Mouse (Mus musculus) liver, embryonic 12.5 days (tissue): ENCODE results near the gene Ust. TPM values are rescaled to one million over a fixed set of nuclear protein-coding genes. Genes with fewer than 3 reads are reported as not detected.

ENCODE experiments used
- ATAC-seq: fragments of 200-750 bp; cut with Nextera tagmentation; 2 replicates; pipeline ENCODE4 v1.8.0; 2017; ENCODE audit warnings: moderate number of reproducible peaks, mild to moderate bottlenecking, moderate library complexity
- H3K27ac ChIP-seq: fragments of 300-500 bp; sonication (generic); 2 replicates; pipeline ENCODE4 v1.5.1; 2016; ENCODE audit warnings: mild to moderate bottlenecking
- H3K27me3 ChIP-seq: fragments of 300-500 bp; sonication (generic); replicated peaks from 2 replicates; pipeline ENCODE4 v1.6.1; 2016; ENCODE audit warnings: mild to moderate bottlenecking, moderate library complexity
- H3K36me3 ChIP-seq: fragments of 300-500 bp; sonication (generic); 2 replicates; pipeline ENCODE4 v1.6.1; 2016; ENCODE audit warnings: mild to moderate bottlenecking, moderate library complexity
- H3K4me1 ChIP-seq: fragments of 300-500 bp; sonication (generic); 2 replicates; pipeline ENCODE4 v1.6.1; 2016
- H3K4me2 ChIP-seq: fragments of 300-500 bp; sonication (generic); 2 replicates; pipeline ENCODE4 v1.6.1; 2016; ENCODE audit warnings: mild to moderate bottlenecking, moderate library complexity
- H3K4me3 ChIP-seq: fragments of 300-500 bp; sonication (generic); 2 replicates; pipeline ENCODE4 v1.5.1; 2016; ENCODE audit warnings: mild to moderate bottlenecking, moderate library complexity
- H3K9ac ChIP-seq: fragments of 300-500 bp; sonication (generic); 2 replicates; pipeline ENCODE4 v1.6.1; 2016; ENCODE audit warnings: mild to moderate bottlenecking, moderate library complexity
- H3K9me3 ChIP-seq: fragments of 300-500 bp; sonication (generic); replicated peaks from 2 replicates; pipeline ENCODE4 v1.6.1; 2016; ENCODE audit warnings: mild to moderate bottlenecking, moderate library complexity
- WGBS: fragments of 180-500 bp; shearing (Covaris S2); methylation state at CpG from one replicate; pipeline ENCODE4 v1.1.7; 2016; ENCODE audit not compliant: insufficient replicate concordance; 5-methylcytosine and 5-hydroxymethylcytosine counted together
- polyA plus RNA-seq: library from polyadenylated mRNA; unstranded; fragments of >200 nt; fragmentation: Nextera tagmentation; extraction: Ambion mirVana; gene quantifications from 2 replicates; pipeline ENCODE4 v1.2.1, GENCODE M21; 2016

The Ust gene
- polyA plus RNA-seq, 1 experiment from 2014 or later: 1.5 TPM

- WGBS: 66% methylated on average over 4 of the region's 4 CpGs
- H3K27me3 ChIP-seq: no peaks in the 10 kb centered on the region
- no peaks in the 10 kb centered on the region for H3K36me3 ChIP-seq
- H3K4me1 ChIP-seq: no peaks in the 10 kb centered on the region
- H3K4me2 ChIP-seq: no peak overlapping the region
- no peak overlapping the region for H3K27ac ChIP-seq
- no peak overlapping the region for H3K9ac ChIP-seq
- no peak overlapping the region for H3K4me3 ChIP-seq
- no peak for ATAC-seq
- H3K9me3 ChIP-seq: no peaks in the 10 kb centered on the region
Measured at GRCm38 (mm10) chr10:8203681-8204080, 314.9 kb downstream of the Ust start.

- no peak overlapping the region for H3K4me3 ChIP-seq
- WGBS: 73% methylated on average over 8 of the region's 8 CpGs
- H3K4me1 ChIP-seq: peaks cover 10% of the 10 kb centered on the region
- H3K27ac ChIP-seq: no peak overlapping the region
- H3K9me3 ChIP-seq: no peaks in the 10 kb centered on the region
- H3K36me3 ChIP-seq: no peaks in the 10 kb centered on the region
- H3K9ac ChIP-seq: no peak overlapping the region
- H3K4me2 ChIP-seq: no peak overlapping the region
- ATAC-seq: no peak
- H3K27me3 ChIP-seq: no peaks in the 10 kb centered on the region
Measured at GRCm38 (mm10) chr10:8199816-8200215, 318.8 kb downstream of the Ust start.

- no peak for ATAC-seq
- H3K9me3 ChIP-seq: no peaks in the 10 kb centered on the region
- H3K27me3 ChIP-seq: no peaks in the 10 kb centered on the region
- peaks cover 10% of the 10 kb centered on the region for H3K4me1 ChIP-seq
- H3K27ac ChIP-seq: no peak overlapping the region
- H3K4me2 ChIP-seq: no peak overlapping the region
- no peak overlapping the region for H3K4me3 ChIP-seq
- H3K9ac ChIP-seq: no peak overlapping the region
- no peaks in the 10 kb centered on the region for H3K36me3 ChIP-seq
- WGBS: 71% methylated on average over 9 of the region's 9 CpGs
Measured at GRCm38 (mm10) chr10:8199026-8199756, 319.4 kb downstream of the Ust start.

GRCm38 (mm10) chr10:8197661-8198060, 321.0 kb downstream of the Ust start:
- H3K4me1 ChIP-seq: peaks cover 10% of the 10 kb centered on the region
- H3K27ac ChIP-seq: no peak overlapping the region
- no peaks in the 10 kb centered on the region for H3K27me3 ChIP-seq
- 10% methylated on average over 2 of the region's 2 CpGs for WGBS
- ATAC-seq: no peak
- no peaks in the 10 kb centered on the region for H3K9me3 ChIP-seq
- no peak overlapping the region for H3K4me3 ChIP-seq
- no peak overlapping the region for H3K4me2 ChIP-seq
- H3K9ac ChIP-seq: no peak overlapping the region
- no peaks in the 10 kb centered on the region for H3K36me3 ChIP-seq

GRCm38 (mm10) chr10:8196300-8196699, 322.3 kb downstream of the Ust start:
- no peak overlapping the region for H3K4me2 ChIP-seq
- peaks cover 10% of the 10 kb centered on the region for H3K4me1 ChIP-seq
- H3K9me3 ChIP-seq: no peaks in the 10 kb centered on the region
- no peaks in the 10 kb centered on the region for H3K27me3 ChIP-seq
- peak; percentile 49; the same call in 1 of the 2 replicates for ATAC-seq
- no peak overlapping the region for H3K9ac ChIP-seq
- WGBS: 13% methylated on average over 2 of the region's 2 CpGs
- H3K36me3 ChIP-seq: no peaks in the 10 kb centered on the region
- H3K4me3 ChIP-seq: no peak overlapping the region
- no peak overlapping the region for H3K27ac ChIP-seq

- Histone ChIP-seq H3K4me2 (no peak overlapping the region), H3K9ac (no peak overlapping the region), H3K27me3 (no peaks in the 10 kb centered on the region), H3K36me3 (no peaks in the 10 kb centered on the region), H3K4me3 (no peak overlapping the region), H3K9me3 (no peaks in the 10 kb centered on the region), H3K27ac (no peak overlapping the region), H3K4me1 (peaks cover 10% of the 10 kb centered on the region)
- peak; percentile 37; the same call in 1 of the 2 replicates for ATAC-seq
- 41% methylated on average over 6 of the region's 6 CpGs for WGBS
Measured at GRCm38 (mm10) chr10:8195730-8196129, 322.9 kb downstream of the Ust start.

- no peak for ATAC-seq
- no peaks in the 10 kb centered on the region for H3K4me1 ChIP-seq
- H3K27me3 ChIP-seq: no peaks in the 10 kb centered on the region
- H3K9ac ChIP-seq: no peak overlapping the region
- H3K4me2 ChIP-seq: no peak overlapping the region
- no peak overlapping the region for H3K27ac ChIP-seq
- WGBS: 63% methylated on average over 5 of the region's 5 CpGs
- no peaks in the 10 kb centered on the region for H3K36me3 ChIP-seq
- H3K9me3 ChIP-seq: no peaks in the 10 kb centered on the region
- no peak overlapping the region for H3K4me3 ChIP-seq
Measured at GRCm38 (mm10) chr10:8189331-8189981, 329.2 kb downstream of the Ust start.

- no peak for ATAC-seq
- no peak overlapping the region for H3K4me3 ChIP-seq
- H3K27me3 ChIP-seq: no peaks in the 10 kb centered on the region
- no peak overlapping the region for H3K4me2 ChIP-seq
- H3K4me1 ChIP-seq: no peaks in the 10 kb centered on the region
- H3K36me3 ChIP-seq: no peaks in the 10 kb centered on the region
- 70% methylated on average over 4 of the region's 4 CpGs for WGBS
- no peak overlapping the region for H3K27ac ChIP-seq
- no peaks in the 10 kb centered on the region for H3K9me3 ChIP-seq
- no peak overlapping the region for H3K9ac ChIP-seq
Measured at GRCm38 (mm10) chr10:8185586-8185985, 333.0 kb downstream of the Ust start.

GRCm38 (mm10) chr10:8184711-8185110, 333.9 kb downstream of the Ust start:
- 55% methylated on average over 9 of the region's 9 CpGs for WGBS
- Histone ChIP-seq H3K4me2 (no peak overlapping the region), H3K27me3 (no peaks in the 10 kb centered on the region), H3K36me3 (no peaks in the 10 kb centered on the region), H3K4me1 (no peaks in the 10 kb centered on the region), H3K9ac (no peak overlapping the region), H3K9me3 (no peaks in the 10 kb centered on the region), H3K27ac (no peak overlapping the region), H3K4me3 (no peak overlapping the region)
- ATAC-seq: no peak

- no peaks in the 10 kb centered on the region for H3K9me3 ChIP-seq
- WGBS: 74% methylated on average over 7 of the region's 7 CpGs
Measured at GRCm38 (mm10) chr10:8183171-8183570, 335.5 kb downstream of the Ust start.

GRCm38 (mm10) chr10:8181596-8182185, 336.9 kb downstream of the Ust start:
- Histone ChIP-seq H3K9ac (no peak overlapping the region), H3K4me2 (no peak overlapping the region), H3K4me3 (no peak overlapping the region), H3K27me3 (no peaks in the 10 kb centered on the region), H3K4me1 (peaks cover 5% of the 10 kb centered on the region; the same call in 1 of the 2 replicates), H3K27ac (no peak overlapping the region), H3K36me3 (no peaks in the 10 kb centered on the region), H3K9me3 (no peaks in the 10 kb centered on the region)
- 57% methylated on average over 4 of the region's 4 CpGs for WGBS
- no peak for ATAC-seq

More at GRCm38 (mm10) chr10:8183171-8183570, 335.5 kb downstream of the Ust start:
- Histone ChIP-seq H3K9ac (no peak overlapping the region), H3K27me3 (no peaks in the 10 kb centered on the region), H3K4me2 (no peak overlapping the region), H3K4me3 (no peak overlapping the region), H3K4me1 (no peaks in the 10 kb centered on the region), H3K36me3 (no peaks in the 10 kb centered on the region), H3K27ac (no peak overlapping the region)
- no peak for ATAC-seq

- no peak for ATAC-seq
- WGBS: 52% methylated on average over 5 of the region's 5 CpGs
Measured at GRCm38 (mm10) chr10:8177618-8178017, 341.0 kb downstream of the Ust start.

More at GRCm38 (mm10) chr10:8177618-8178017, 341.0 kb downstream of the Ust start:
- no peaks in the 10 kb centered on the region for H3K36me3 ChIP-seq
- peaks cover 10% of the 10 kb centered on the region; the same call in 1 of the 2 replicates for H3K4me1 ChIP-seq
- H3K27me3 ChIP-seq: no peaks in the 10 kb centered on the region
- no peak overlapping the region for H3K9ac ChIP-seq
- no peak overlapping the region for H3K4me3 ChIP-seq
- no peak overlapping the region for H3K4me2 ChIP-seq
- H3K9me3 ChIP-seq: no peaks in the 10 kb centered on the region
- no peak overlapping the region for H3K27ac ChIP-seq
